Mouse (Mus musculus) heart, embryonic 10.5 days (tissue): ENCODE data around the gene Tnfrsf23. TPM values are rescaled to one million over a fixed set of nuclear protein-coding genes. Genes with fewer than 3 reads are reported as not detected.

Experiments
- DNase-seq: peaks from one replicate; pipeline ENCODE4 v3.0.0-alpha.2; 2017; ENCODE audit warnings: low spot score
- H3K27ac ChIP-seq: fragments of 300-500 bp; sonication (generic); 2 replicates; pipeline ENCODE4 v1.5.1; 2016; ENCODE audit warnings: mild to moderate bottlenecking
- H3K27me3 ChIP-seq: fragments of 300-500 bp; sonication (generic); 2 replicates; pipeline ENCODE4 v1.6.1; 2016; ENCODE audit warnings: mild to moderate bottlenecking; ENCODE audit not compliant: poor library complexity, insufficient read depth, severe bottlenecking
- H3K36me3 ChIP-seq: fragments of 300-500 bp; sonication (generic); 2 replicates; pipeline ENCODE4 v1.6.1; 2016; ENCODE audit warnings: mild to moderate bottlenecking, moderate library complexity
- H3K4me1 ChIP-seq: fragments of 300-500 bp; sonication (generic); 2 replicates; pipeline ENCODE4 v1.6.1; 2016; ENCODE audit warnings: mild to moderate bottlenecking
- H3K4me3 ChIP-seq: fragments of 300-500 bp; sonication (generic); 2 replicates; pipeline ENCODE4 v1.5.1; 2016; ENCODE audit warnings: mild to moderate bottlenecking, moderate library complexity
- H3K9me3 ChIP-seq: fragments of 300-500 bp; sonication (generic); 2 replicates; pipeline ENCODE4 v1.6.1; 2016; ENCODE audit warnings: mild to moderate bottlenecking, moderate library complexity
- WGBS: fragments of 180-500 bp; shearing (Covaris S2); methylation state at CpG from one replicate; pipeline ENCODE4 v1.1.7; 2016; 5-methylcytosine and 5-hydroxymethylcytosine counted together
- polyA plus RNA-seq: library from polyadenylated mRNA; unstranded; fragments of >200 nt; fragmentation: Nextera tagmentation; extraction: Ambion mirVana; gene quantifications from 2 replicates; pipeline ENCODE4 v1.2.1, GENCODE M21; 2016

Tnfrsf23 gene
- polyA plus RNA-seq, result 1.2 TPM in 2 replicates

- H3K36me3 ChIP-seq, result peaks cover 26% of the 10 kb centered on the region
- H3K27me3 ChIP-seq, result no peaks in the 10 kb centered on the region; the same call in 1 of the 2 replicates
- WGBS, result 2% methylated on average over 35 of the region's 35 CpGs
- peak within 1 kb of the TSS; percentile 60 for H3K4me3 ChIP-seq
- peak; percentile 93 for DNase-seq
- H3K27ac ChIP-seq, result no peak within 1 kb of the TSS
- no peaks in the 10 kb centered on the region for H3K9me3 ChIP-seq
- no peaks in the 10 kb centered on the region for H3K4me1 ChIP-seq
Observed at GRCm38 (mm10) chr7:143685359-143686067, at the start of gene Tnfrsf23. TSS of gene Tnfrsf23 (minus strand) at chr7:143685872.

DNA sequence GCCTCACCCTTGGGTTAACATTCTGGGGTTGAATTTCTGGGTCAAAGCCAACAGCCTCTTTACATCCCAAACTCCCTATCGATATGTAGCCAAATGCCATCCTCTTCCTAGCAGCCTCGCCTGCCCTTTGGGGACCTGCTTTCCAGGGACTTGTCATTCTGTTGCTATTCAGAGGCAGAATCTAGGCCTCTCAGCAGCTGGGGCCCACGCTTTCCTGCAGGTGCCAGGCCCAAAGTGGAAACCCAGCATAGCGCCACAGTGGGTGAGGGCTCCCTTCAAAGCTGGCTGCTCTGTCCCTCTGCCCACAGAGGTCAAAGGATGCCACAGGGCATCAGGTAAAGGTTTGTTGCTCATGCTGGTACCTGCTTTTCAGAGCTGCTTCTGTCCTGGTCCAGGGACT lies 48.1 kb upstream of the Tnfrsf23 start:
- H3K9me3 ChIP-seq, result no peaks in the 10 kb centered on the region
- WGBS, result 84% methylated on average over 4 of the region's 4 CpGs
- peaks cover 17% of the 10 kb centered on the region; the same call in 1 of the 2 replicates for H3K36me3 ChIP-seq
- DNase-seq, result no peak
- peaks cover 35% of the 10 kb centered on the region for H3K4me1 ChIP-seq
- peaks cover 6% of the 10 kb centered on the region; the same call in 1 of the 2 replicates for H3K27me3 ChIP-seq
- no peak overlapping the region for H3K27ac ChIP-seq
- H3K4me3 ChIP-seq, result no peak overlapping the region

DNA sequence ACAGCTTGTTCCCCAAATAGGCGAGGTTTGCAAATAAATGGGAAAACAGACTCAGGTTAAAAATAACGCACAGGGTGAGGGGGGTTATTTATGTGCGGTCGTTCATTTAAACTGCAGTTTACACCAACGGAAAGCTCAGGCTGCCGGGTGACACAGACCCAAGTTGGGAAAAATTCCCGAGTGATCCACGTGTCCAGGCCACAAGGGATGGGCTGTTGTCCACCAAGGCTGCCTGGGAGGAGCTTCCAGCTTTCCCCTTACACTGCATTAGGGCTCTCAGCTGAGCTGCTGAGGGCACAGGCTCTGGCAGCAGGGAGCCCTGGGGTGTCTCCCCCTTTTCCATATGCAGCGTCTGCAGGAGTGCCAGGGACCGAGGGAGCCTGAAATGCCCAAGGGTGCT lies 44.2 kb upstream of the Tnfrsf23 start:
- Histone ChIP-seq H3K4me3 (no peak overlapping the region), H3K4me1 (peaks cover 30% of the 10 kb centered on the region), H3K36me3 (peaks cover 16% of the 10 kb centered on the region; the same call in 1 of the 2 replicates), H3K27ac (no peak overlapping the region), H3K9me3 (no peaks in the 10 kb centered on the region), H3K27me3 (no peaks in the 10 kb centered on the region)
- WGBS, result 72% methylated on average over 10 of the region's 10 CpGs
- no peak for DNase-seq

- H3K4me1 ChIP-seq, result peaks cover 45% of the 10 kb centered on the region
- WGBS, result 76% methylated on average over 4 of the region's 4 CpGs
Observed at GRCm38 (mm10) chr7:143726396-143726795, 40.7 kb upstream of the Tnfrsf23 start.

DNA sequence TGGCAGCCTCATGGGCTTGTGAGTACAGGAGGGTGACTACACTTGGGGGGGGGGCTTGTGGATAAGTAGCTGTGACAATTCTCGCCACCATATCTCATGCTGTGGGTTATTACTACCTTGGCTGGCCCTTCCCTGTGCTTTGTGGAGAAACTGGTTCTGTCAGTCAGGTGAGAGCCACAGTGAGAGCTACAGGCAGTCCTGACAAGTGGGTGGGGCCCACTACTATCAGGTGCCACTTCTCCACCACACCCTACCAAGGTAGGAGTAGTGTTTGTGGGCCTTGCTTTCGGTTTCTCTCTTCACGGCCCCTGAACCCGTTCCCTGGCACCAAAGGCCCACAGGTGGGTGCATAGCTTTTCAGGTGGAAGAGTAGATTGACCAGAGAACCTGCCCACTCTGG lies 38.2 kb upstream of the Tnfrsf23 start:
- Histone ChIP-seq H3K36me3 (no peaks in the 10 kb centered on the region), H3K27me3 (no peaks in the 10 kb centered on the region), H3K9me3 (no peaks in the 10 kb centered on the region), H3K4me3 (no peak overlapping the region), H3K27ac (no peak overlapping the region), H3K4me1 (peaks cover 30% of the 10 kb centered on the region)
- 88% methylated on average over 4 of the region's 4 CpGs for WGBS
- no peak for DNase-seq

More at GRCm38 (mm10) chr7:143726396-143726795, 40.7 kb upstream of the Tnfrsf23 start:
- H3K27me3 ChIP-seq, result no peaks in the 10 kb centered on the region
- DNase-seq, result no peak
- no peaks in the 10 kb centered on the region for H3K9me3 ChIP-seq
- H3K4me3 ChIP-seq, result no peak overlapping the region
- no peak overlapping the region for H3K27ac ChIP-seq
- H3K36me3 ChIP-seq, result no peaks in the 10 kb centered on the region

DNA sequence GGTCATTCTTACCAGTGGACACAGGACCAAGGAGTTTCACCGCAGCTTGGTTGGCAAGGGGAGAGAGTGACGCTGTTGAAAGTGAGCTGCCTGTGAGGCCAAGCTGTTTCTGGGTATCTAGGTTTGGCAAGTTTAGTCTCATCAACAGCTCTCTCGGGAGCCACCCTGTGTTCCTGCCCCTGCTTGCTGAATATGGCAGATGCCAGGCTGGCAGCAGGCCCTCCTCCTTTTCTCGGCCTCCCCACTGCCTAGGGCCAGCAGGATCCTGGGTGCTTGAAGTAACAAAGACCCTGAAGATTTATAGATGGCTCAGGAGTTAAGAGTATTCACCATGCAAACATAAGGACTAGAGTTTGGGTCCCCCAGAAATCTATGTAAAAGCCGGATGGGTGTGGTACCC lies 37.0 kb upstream of the Tnfrsf23 start:
- no peaks in the 10 kb centered on the region for H3K36me3 ChIP-seq
- H3K27ac ChIP-seq, result no peak overlapping the region
- WGBS, result 75% methylated on average over 5 of the region's 5 CpGs
- no peak for DNase-seq
- peaks cover 32% of the 10 kb centered on the region for H3K4me1 ChIP-seq
- no peaks in the 10 kb centered on the region for H3K9me3 ChIP-seq
- H3K4me3 ChIP-seq, result no peak overlapping the region
- no peaks in the 10 kb centered on the region for H3K27me3 ChIP-seq

DNA sequence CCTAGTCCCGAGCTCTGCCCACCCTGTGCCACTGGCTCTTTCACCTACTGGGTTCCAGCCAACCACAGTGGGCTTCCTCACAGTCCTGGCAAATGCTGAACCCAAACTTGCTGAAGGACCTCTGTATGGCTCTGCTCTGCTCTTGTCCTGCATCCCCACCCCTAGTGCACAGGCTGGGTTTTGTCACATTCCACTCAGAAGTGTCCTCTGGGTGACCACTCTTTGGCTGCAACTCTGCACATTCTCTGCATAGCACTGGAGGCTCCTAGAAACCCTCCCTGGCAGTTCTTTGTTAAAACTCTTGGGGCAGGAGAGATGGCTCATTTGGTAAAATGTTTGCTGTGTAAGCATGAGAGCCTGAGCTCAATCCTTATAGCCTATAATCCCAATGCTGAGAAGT lies 32.1 kb upstream of the Tnfrsf23 start:
- Histone ChIP-seq H3K27ac (peak overlapping the region; percentile 69; the same call in 1 of the 2 replicates), H3K36me3 (peaks cover 28% of the 10 kb centered on the region), H3K4me1 (peaks cover 47% of the 10 kb centered on the region), H3K4me3 (no peak overlapping the region), H3K27me3 (no peaks in the 10 kb centered on the region), H3K9me3 (no peaks in the 10 kb centered on the region)
- WGBS, result 84% methylated on average over 1 of the region's 1 CpGs
- DNase-seq, result no peak

GRCm38 (mm10) chr7:143713421-143713820 lies 27.7 kb upstream of the Tnfrsf23 start:
- Histone ChIP-seq H3K4me1 (peaks cover 54% of the 10 kb centered on the region), H3K36me3 (peaks cover 52% of the 10 kb centered on the region)
- 73% methylated on average over 4 of the region's 4 CpGs for WGBS

GRCm38 (mm10) chr7:143712771-143713348 lies 27.2 kb upstream of the Tnfrsf23 start:
- H3K27ac ChIP-seq, result no peak overlapping the region
- peaks cover 56% of the 10 kb centered on the region for H3K36me3 ChIP-seq
- 87% methylated on average over 8 of the region's 8 CpGs for WGBS
- H3K27me3 ChIP-seq, result no peaks in the 10 kb centered on the region
- H3K4me3 ChIP-seq, result no peak overlapping the region
- H3K4me1 ChIP-seq, result peaks cover 48% of the 10 kb centered on the region
- no peaks in the 10 kb centered on the region for H3K9me3 ChIP-seq
- no peak for DNase-seq

More at GRCm38 (mm10) chr7:143713421-143713820, 27.7 kb upstream of the Tnfrsf23 start:
- no peaks in the 10 kb centered on the region for H3K27me3 ChIP-seq
- no peaks in the 10 kb centered on the region for H3K9me3 ChIP-seq
- H3K4me3 ChIP-seq, result no peak overlapping the region
- no peak overlapping the region for H3K27ac ChIP-seq
- DNase-seq, result no peak

DNA sequence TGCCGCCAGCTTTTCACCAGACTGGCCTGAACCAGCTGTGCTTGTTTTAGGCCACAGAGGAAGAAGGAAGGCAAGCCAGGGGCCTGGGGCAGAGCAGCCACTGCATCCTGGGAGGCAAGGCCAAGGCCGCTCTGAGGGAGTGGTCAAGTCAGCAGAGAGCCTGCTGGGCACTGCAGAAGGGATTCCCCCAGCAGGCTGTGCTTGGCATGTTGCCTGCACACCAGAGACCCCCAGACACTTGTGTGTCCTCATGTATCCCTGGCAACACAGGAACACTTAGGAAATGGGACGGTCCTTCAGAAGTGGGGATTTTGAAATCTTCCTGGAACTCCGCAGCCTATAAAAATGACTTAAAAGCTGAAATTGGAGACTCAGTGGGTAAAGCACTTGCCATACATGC lies 26.4 kb upstream of the Tnfrsf23 start:
- 75% methylated on average over 4 of the region's 4 CpGs for WGBS
- Histone ChIP-seq H3K27me3 (no peaks in the 10 kb centered on the region), H3K9me3 (no peaks in the 10 kb centered on the region), H3K36me3 (peaks cover 58% of the 10 kb centered on the region), H3K4me1 (peaks cover 40% of the 10 kb centered on the region), H3K4me3 (no peak overlapping the region), H3K27ac (0 out of 2 replicates have a peak overlapping the region, but pooled peaks have one; percentile 23)
- no peak for DNase-seq

- no peak overlapping the region for H3K4me3 ChIP-seq
- peaks cover 58% of the 10 kb centered on the region for H3K36me3 ChIP-seq
- H3K27ac ChIP-seq, result peak overlapping the region; percentile 23; the same call in 1 of the 2 replicates
- H3K9me3 ChIP-seq, result no peaks in the 10 kb centered on the region
- H3K27me3 ChIP-seq, result no peaks in the 10 kb centered on the region
- peaks cover 34% of the 10 kb centered on the region for H3K4me1 ChIP-seq
- 74% methylated on average over 7 of the region's 7 CpGs for WGBS
- no peak for DNase-seq
Observed at GRCm38 (mm10) chr7:143711381-143711780, 25.7 kb upstream of the Tnfrsf23 start.

GRCm38 (mm10) chr7:143709395-143709794 lies 23.7 kb upstream of the Tnfrsf23 start:
- no peak overlapping the region for H3K4me3 ChIP-seq
- H3K27me3 ChIP-seq, result peaks cover 10% of the 10 kb centered on the region; the same call in 1 of the 2 replicates
- no peaks in the 10 kb centered on the region for H3K9me3 ChIP-seq
- peaks cover 59% of the 10 kb centered on the region for H3K36me3 ChIP-seq
- 86% methylated on average over 7 of the region's 7 CpGs for WGBS
- H3K27ac ChIP-seq, result no peak overlapping the region
- H3K4me1 ChIP-seq, result peaks cover 16% of the 10 kb centered on the region
- no peak for DNase-seq

DNA sequence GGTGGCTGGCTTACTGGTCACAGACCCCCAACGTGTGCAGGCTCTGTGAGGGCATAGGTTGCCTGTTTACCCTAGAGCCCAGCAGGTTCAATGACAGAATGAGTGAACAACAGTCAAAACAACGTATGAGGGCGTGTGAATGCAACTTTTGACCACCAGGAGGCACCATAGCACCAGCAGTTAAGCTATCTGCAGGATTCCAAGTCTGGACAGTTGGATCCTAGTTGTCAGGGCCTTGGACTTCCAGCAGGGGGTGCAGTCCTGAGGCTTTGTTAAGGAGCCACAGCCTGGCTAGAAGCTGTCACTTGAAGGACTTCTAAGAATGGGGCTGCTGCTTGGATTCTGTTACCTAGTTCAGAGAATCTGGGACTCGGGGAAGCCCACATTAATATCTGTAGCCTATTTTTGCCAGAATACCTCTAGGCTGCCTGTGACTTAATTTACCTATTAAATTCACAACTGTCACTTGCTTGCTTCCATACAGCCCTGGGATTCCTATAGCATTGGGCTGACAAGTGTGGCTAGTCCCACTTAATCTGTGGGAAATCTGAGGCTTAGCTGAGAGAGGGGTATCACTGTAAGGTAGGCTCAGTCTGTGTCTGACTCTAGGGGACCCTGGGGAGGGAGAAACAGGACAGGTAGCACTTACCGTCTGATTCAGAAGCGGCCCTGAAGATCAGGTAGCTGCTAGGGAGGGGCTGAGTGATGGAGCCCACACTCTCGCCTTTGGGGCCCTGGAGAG lies 21.2 kb upstream of the Tnfrsf23 start:
- no peaks in the 10 kb centered on the region for H3K9me3 ChIP-seq
- H3K4me3 ChIP-seq, result no peak overlapping the region
- DNase-seq, result peak; percentile 94
- peaks cover 1% of the 10 kb centered on the region for H3K4me1 ChIP-seq
- 37% methylated on average over 7 of the region's 7 CpGs for WGBS
- peaks cover 66% of the 10 kb centered on the region for H3K36me3 ChIP-seq
- H3K27me3 ChIP-seq, result peaks cover 28% of the 10 kb centered on the region; the same call in 1 of the 2 replicates
- H3K27ac ChIP-seq, result no peak overlapping the region
